Mouse (Mus musculus) liver, adult 2 months (tissue): Measurements from ENCODE around the gene Comt.
A peak's percentile ranks its signal among the peaks of the same experiment; 100 is the strongest.

Experiments used
- CTCF ChIP-seq: fragments of 200-500 bp; IDR thresholded peaks from 2 replicates; pipeline ENCODE4 v1.5.1; 2011; ENCODE audit warnings: low read depth, low read length, control low read depth
- POLR2A ChIP-seq: fragments of 200-500 bp; IDR thresholded peaks from 2 replicates; pipeline ENCODE4 v1.6.1; 2011; ENCODE audit warnings: low read length, control low read depth; ENCODE audit not compliant: insufficient read depth; ENCODE audit errors: extremely low read depth

DNA sequence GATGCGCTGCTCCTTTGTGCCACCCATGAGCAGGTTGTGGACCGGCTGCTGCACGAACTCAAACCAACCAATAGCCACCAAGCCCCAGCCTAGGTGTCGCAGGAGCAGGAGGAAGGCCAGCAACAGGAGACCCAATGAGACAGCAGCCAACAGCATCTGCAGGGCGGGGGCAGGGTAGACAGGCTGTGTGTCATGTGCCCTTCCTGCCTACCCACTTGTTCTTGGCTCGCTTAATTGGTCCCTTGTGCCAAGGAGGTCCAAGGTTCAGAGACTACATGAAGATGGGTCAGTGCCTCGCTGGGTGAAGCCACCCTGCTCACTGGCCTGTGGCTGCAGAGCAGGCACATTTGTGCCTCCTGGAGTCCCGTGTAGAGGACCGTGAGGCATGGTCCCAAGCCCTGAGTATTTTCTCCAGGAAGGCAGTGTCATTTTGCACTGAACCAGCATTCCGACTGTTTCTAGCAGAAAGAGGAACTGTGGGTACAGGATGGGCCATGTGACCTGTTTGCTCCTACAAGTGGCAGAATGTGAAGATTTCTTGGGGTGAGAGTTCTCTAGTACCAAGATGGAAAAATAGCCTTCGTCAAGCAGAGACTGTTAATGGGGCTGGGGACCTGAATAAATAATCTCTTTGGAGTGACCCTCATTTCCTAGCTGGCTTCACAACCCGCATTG is 14.7 kb downstream of the Comt start:
- TF ChIP-seq POLR2A (peak; percentile 71), CTCF (no peak)
